Mouse (Mus musculus): ENCODE measurements around the gene Gpatch8.
A peak's percentile ranks its signal among the peaks of the same experiment; 100 is the strongest.

Gpatch8 gene

DNA sequence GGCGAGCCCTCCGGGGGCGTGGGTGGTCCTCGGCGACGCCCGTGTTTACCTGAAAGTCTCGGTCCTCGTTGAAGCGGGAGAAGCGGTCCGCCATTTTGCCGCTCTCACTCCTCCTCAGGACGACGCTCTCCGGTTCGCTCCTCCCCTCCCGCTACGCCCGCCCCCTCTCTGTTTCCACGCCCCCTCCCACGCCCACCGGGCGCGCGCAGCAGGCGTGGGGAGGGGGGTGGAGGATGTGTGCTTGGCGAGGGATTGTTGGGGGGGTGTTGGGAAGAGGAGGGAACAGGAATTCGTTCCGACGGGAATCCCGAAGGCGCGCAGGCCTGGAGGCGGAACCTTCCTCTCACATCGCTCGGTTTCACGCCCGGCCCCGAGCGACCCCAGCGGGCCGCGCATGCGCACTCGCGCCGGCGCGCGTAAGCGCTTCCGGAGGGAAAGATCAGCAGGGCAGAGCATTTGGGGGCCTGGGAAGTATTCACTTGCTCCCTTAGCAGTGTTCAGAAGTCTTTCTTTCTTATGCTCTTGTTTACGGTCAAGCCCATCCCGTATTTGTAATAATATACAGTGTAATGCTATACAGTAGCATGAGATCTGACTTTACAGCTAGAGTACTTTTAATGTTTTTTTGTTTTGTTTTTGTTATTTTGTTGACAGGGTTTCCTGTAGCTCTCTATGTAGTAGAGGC, at the start of gene Gpatch8:
TSS of gene Gpatch8 (minus strand) at position 362 of the 685 bp plus-strand sequence.
- peak; percentile 94 to 96 for DNase-seq

DNA sequence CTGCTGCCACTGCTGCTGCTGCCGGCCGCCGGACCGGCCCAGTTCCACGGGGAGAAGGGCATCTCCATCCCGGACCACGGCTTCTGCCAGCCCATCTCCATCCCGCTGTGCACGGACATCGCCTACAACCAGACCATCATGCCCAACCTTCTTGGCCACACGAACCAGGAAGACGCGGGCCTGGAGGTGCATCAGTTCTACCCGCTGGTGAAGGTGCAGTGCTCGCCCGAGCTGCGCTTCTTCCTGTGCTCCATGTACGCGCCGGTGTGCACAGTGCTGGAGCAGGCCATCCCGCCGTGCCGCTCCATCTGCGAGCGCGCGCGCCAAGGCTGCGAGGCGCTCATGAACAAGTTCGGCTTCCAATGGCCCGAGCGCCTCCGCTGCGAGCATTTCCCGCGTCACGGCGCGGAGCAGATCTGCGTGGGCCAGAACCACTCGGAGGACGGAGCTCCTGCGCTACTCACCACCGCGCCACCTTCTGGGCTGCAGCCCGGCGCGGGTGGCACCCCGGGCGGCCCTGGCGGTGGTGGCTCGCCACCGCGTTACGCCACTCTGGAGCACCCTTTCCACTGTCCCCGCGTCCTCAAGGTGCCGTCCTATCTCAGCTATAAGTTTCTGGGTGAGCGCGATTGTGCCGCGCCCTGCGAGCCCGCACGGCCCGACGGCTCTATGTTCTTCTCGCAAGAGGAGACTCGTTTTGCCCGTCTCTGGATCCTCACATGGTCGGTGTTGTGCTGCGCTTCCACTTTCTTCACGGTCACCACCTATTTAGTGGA, 48.8 kb upstream of the Gpatch8 start:
- peak; percentile 14 to 28 for DNase-seq

DNA sequence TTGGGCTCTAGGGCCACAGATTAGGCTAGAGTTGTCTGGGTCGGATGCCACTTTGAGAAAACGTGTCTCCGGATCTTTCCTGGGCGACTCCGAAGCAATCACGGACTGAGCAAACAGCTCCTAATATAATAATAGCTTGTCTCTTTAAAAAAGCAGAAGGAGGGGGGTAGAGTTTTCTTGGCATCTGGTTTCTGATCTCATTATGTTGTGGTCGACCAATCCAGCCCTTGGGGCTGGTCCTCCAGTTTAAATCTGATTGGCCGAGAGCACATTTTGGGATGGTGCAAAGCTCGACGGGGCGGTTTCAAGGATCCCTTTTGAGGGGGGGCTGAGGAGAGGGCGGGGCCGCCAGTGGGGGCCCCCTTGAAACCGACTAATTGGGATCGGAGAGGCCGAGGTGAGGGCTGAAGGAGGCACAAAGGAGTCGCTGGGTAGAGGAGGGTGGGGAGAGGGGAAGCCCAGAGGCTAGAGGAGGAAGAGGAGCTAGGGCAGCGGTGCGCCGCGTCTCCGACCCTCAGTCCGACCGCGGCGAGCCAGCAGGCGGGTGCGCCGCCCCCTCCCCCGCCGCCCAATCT, 47.9 kb upstream of the Gpatch8 start, which contains the start of gene Fzd2:
TSS of gene Fzd2 (plus strand) at position 387 of the 575 bp plus-strand sequence.
- peak; percentile 87 to 91 for DNase-seq

DNA sequence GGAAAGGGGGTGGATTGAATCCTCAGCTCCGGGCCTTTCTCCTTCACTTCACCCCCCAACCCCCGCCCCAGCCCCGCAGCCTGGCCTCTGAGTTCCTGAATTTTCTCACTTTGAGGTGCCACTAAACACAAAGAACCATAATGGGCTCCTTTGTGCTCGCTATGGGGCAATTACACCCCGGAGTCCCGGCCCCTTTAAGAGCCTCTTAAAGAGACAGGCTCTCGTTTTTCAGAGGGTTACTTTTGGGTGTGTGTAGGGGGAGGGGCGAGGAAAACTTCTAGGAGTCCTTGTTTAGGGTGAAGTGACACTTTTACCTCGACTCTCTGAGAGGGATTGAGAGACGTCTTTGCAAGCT, 47.3 kb upstream of the Gpatch8 start:
- peak; percentile 52 to 69 for DNase-seq

GRCm38 (mm10) chr11:102602816-102603495, 46.8 kb upstream of the Gpatch8 start:
- peak in 1 of 2 experiments; percentile 20 for DNase-seq

GRCm38 (mm10) chr11:102599912-102600311, 43.7 kb upstream of the Gpatch8 start:
- no peak for DNase-seq

DNA sequence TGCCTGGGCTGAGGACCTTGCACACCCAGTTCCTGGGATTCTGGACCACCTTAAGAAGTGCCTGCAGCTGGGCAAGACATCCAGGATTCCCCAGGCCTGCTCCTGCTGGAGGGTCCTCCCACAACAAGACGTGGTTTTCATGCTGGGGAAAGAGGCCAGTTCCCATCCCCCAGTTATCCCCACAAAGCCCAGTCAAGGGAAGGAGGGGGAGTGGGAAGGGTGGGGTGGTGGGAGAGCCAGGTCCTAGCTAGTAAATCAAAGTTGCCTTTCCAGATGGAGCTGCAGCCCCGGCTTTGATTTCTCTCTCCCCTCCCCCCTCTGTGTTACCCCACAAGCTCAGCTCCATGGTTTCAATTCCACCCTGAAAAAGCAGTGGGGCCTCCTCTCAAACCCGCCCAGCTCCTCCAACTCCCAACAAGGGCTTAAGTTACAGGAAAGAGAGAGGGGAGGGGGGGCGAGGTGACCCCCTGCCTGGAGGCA, 39.2 kb upstream of the Gpatch8 start:
- no peak for DNase-seq

DNA sequence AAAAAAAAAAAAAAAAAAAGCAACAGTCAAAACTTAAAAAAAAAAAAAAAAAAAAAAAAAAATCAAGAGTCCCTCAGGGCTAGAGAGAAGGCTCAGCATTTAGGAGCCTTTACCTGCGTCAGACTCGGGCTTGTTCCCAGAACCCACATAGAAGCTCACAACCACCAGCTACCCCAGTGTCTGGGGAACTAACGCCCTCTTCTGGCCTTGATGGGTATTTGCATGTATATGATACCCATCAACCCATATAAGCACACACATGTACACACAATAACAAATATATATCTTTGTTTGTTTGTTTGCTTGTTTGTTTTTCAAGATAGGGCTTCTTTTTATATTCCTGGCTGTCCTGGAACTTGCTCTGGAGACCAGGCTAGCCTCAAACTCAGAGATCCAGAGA, 31.4 kb upstream of the Gpatch8 start:
- DNase-seq, result no peak

DNA sequence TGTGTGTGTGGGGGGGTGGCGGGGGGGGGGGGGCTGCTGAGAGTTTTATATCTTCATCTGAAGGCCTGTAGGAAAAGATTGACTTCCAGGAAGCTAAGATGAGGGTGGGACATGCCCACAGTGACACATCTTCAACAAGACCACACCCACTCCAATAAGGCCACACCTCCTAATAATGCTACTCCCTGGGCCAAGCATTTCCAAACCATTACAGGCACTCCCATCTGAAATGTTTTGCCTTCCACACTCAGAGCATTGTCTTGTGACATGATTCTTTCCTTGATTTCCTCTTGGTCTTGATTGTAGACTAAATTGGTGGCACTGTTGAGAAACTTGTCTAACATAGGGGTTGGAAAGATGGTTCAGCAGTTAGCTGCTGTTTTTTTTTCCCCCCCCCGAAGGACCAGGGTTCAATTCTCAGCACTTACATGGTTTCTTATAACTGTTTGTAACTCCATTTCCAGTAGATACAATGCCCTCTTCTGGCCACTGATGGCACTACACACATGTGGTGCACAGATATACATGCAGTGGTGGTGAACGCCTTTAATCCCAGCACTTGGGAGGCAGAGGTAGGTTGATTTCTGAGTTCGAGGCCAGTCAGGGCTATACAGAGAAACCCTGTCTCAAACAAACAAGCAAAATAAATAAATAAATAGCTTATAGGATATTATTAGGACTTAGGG, 30.4 kb upstream of the Gpatch8 start:
- no peak for DNase-seq

GRCm38 (mm10) chr11:102582736-102583135, 26.5 kb upstream of the Gpatch8 start:
- DNase-seq, result no peak

DNA sequence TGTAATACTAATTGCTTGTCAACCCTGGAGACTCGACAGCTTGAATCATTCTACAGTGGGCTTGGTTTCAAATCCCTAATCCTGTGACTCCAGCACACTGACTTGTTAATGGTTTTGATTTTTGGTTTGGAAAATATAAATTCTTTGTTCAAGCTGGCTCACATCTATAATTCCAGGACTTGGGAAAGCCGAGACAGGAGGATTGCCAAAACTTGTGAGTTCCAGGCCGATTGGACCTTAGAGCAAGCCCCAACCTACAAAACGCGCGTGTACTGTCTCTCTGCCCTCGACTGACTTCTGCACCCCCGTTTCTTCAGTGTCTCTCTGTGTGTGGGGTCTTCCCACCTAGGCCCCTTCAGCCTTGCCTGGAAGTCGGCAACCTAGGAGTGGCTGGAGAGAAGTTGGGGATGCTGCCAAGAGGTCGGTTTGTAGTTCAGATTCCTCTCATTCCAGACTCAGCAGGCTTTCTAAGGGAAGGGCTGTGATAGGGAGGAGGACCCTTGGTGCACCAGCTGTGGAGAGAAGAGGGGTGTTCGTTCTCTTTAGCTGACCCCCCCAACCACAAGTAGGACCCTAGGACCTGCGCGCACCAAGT, 25.9 kb upstream of the Gpatch8 start:
- DNase-seq, result peak; percentile 56 to 58

GRCm38 (mm10) chr11:102581281-102582015, 25.3 kb upstream of the Gpatch8 start:
- DNase-seq, result no peak

DNA sequence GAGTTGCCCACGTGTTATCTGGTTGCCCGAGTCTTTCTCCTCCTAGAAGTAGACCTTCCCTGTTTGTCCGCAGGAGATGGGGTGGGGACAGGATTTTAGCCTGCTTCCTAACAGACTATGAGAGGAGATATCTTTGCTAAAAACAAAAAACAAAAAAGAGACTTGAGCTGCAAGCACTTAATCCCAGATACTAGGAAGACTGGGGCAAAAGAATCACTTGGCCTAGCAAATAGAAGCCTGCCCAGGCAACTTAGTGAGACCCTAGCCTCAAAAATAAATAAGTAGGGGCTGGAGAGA, 23.8 kb upstream of the Gpatch8 start:
- DNase-seq, result no peak

DNA sequence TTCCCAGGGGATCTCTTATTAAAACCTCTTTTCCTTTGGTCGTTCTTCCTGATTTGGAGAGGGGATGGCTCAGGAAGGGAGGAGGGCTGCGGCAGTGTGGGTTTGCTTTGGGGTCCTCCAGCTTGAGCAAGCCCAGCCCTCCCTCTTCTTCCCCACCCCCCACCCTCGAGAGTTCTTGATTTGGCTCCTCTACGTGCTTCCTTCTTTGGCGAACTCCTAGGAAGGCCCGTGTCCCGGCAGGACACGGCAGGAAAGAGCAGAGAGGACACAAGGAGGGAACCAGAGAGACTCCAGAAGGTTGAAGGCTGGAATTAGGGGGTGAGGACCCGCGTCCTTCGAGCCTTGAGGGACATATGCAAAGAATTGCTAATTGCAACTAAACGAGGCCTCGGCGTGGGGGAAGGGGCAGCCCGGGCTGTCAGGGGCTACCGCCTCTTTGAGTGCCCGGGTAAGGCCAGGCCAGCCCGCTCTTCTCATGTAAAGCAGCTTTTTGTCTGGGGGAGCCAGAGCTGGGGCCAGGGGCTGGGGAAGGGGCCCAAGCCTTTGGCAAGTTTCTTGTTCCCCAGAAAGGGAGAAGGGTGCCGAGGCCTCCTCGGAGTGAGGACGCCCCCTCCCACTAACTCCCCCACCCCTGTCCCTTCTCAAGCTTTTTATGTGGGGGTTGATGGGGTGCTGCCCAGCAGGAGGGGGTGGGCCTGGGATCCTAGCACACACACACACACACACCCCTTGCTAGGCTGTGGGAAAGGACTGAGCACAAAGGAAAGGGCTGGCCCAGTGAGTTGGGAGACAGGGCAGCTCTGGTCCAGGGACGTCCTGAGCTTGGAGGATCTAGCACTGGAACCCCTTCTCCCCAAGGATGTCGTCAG, 23.2 kb upstream of the Gpatch8 start, which contains the start of gene Gm11627:
TSS of gene Gm11627 (minus strand) at position 297 of the 869 bp plus-strand sequence.
- DNase-seq, result peak in 1 of 2 experiments; percentile 19

- peak; percentile 83 to 86 for DNase-seq
These were observed 22.3 kb upstream of the Gpatch8 start for GRCm38 (mm10) chr11:102578341-102579118.

GRCm38 (mm10) chr11:102576050-102576754, 20.0 kb upstream of the Gpatch8 start:
- peak in 1 of 2 experiments; percentile 20 for DNase-seq

DNA sequence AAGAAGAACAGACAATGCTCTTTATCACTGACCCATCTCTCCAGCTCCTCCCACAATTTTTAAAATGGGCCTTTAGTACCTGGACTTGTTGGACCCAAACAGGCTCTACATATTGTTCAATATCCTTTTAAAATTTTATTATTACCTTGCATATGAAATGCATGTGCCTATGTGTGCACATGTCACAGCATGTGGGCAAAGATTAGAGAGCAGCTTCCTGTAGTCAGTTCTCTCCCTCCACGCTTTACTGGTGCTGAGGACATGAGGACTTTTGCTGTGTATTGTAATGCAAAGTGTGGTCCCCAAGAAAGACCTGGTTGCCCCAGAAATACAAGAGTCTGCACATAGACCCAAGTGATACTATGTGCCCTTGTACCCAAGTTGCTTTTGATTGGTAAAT, 18.8 kb upstream of the Gpatch8 start:
- no peak for DNase-seq

DNA sequence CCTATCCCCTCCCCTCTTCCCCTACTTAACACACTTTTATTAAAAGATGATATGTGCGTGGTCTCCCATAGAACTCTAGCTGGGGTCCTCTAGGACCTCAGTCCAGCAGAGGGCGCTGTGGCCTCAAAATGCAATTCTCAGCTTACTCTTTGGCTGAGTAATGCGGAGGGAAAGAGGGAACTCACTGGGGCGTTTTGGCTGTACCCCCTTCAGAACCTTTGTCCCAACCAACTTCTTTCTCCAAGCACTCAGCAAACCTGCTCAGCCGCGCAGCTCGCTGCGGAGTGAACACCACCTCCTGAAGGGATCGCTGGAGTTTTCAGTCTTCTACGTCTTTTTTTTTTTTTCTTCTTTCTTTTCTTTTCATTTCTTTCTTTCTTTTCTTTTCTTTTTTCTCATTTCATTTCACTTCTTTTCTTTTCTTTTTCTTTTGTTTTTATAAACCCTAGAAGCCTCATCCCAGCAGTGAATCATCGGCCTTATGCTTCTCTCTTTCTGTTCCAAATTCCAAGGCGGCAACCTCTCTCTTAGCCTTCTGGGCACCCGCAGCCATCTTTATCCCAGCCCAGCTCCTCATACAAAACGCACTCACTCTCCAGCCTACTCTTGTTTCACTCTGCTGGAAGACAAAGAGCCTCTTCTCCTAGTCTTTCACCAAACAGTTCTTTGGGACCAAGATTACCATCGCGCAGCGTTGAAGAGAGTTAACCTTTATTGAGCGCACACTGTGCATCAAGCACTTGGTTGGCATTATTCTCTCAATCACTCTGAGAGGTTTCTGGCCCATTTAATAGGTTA, 16.9 kb upstream of the Gpatch8 start:
- DNase-seq, result peak; percentile 79 to 82
